Mouse (Mus musculus): ENCODE results near the gene Neurog1. TPM values are rescaled to one million over a fixed set of nuclear protein-coding genes. Genes with fewer than 3 reads are reported as not detected.
A peak's percentile ranks its signal among the peaks of the same experiment; 100 is the strongest.

The Neurog1 gene
- polyA plus RNA-seq, 1 experiment from 2014 or later, result 2.3 TPM

DNA sequence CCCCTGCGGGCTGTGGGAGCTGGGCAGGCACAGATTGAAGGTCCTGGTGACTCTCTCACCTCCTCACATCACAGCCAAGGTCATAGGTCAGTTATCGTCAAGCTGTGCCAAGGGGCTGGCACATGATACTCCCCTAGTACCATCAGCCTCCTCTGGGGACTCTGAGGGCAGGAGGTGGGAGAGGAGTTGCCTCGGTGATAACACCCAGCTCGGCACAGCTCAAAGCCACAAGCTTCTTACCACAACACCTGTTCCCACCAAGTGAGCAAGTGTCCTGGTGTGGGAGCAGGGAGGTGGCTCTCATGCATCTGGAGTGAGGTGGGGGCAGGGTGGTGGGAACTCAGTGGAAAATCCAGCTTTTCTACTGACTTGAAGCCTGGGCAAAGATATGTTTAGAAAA, 10.3 kb upstream of the Neurog1 start:
- Histone ChIP-seq H3K9me3 (replicated peaks; ENCODE audit: control insufficient read depth, low read length, poor library complexity, severe bottlenecking) (no peaks in the 10 kb centered on the region), H3K9ac (ENCODE audit: low read depth, low read length) (no peak overlapping the region), H3K4me3 (ENCODE audit: low read depth, low read length) (no peak overlapping the region), H3K4me1 (ENCODE audit: control insufficient read depth, insufficient read depth, low read length) (peaks cover 10% of the 10 kb centered on the region), H3K27me3 (ENCODE audit: control insufficient read depth, insufficient read depth, low read depth, low read length) (peaks cover 22% of the 10 kb centered on the region), H3K4me2 (ENCODE audit: low read length) (no peak overlapping the region), H3K36me3 (ENCODE audit: control insufficient read depth, insufficient read depth, low read length) (no peaks in the 10 kb centered on the region), H3K27ac (ENCODE audit: low read length) (no peak overlapping the region)
- 76% methylated on average over 4 of the region's 4 CpGs for WGBS
- no peak for ATAC-seq

GRCm38 (mm10) chr13:56260344-56260780, 8.4 kb upstream of the Neurog1 start:
- ATAC-seq, result no peak
- H3K27ac ChIP-seq (ENCODE audit: low read length), result no peak overlapping the region
- H3K9ac ChIP-seq (ENCODE audit: low read depth, low read length), result no peak overlapping the region
- H3K27me3 ChIP-seq (ENCODE audit: control insufficient read depth, insufficient read depth, low read depth, low read length), result peaks cover 39% of the 10 kb centered on the region
- no peak overlapping the region for H3K4me3 ChIP-seq (ENCODE audit: low read depth, low read length)
- H3K9me3 ChIP-seq (replicated peaks; ENCODE audit: control insufficient read depth, low read length, poor library complexity, severe bottlenecking), result no peaks in the 10 kb centered on the region
- WGBS, result 2% methylated on average over 17 of the region's 17 CpGs
- peaks cover 10% of the 10 kb centered on the region for H3K4me1 ChIP-seq (ENCODE audit: control insufficient read depth, insufficient read depth, low read length)
- H3K36me3 ChIP-seq (ENCODE audit: control insufficient read depth, insufficient read depth, low read length), result no peaks in the 10 kb centered on the region
- no peak overlapping the region for H3K4me2 ChIP-seq (ENCODE audit: low read length)

- Histone ChIP-seq H3K9ac (ENCODE audit: low read depth, low read length) (no peak overlapping the region), H3K36me3 (ENCODE audit: control insufficient read depth, insufficient read depth, low read length) (no peaks in the 10 kb centered on the region), H3K27ac (ENCODE audit: low read length) (no peak overlapping the region), H3K4me3 (ENCODE audit: low read depth, low read length) (no peak overlapping the region), H3K4me2 (ENCODE audit: low read length) (no peak overlapping the region), H3K27me3 (ENCODE audit: control insufficient read depth, insufficient read depth, low read depth, low read length) (peaks cover 44% of the 10 kb centered on the region), H3K9me3 (replicated peaks; ENCODE audit: control insufficient read depth, low read length, poor library complexity, severe bottlenecking) (no peaks in the 10 kb centered on the region), H3K4me1 (ENCODE audit: control insufficient read depth, insufficient read depth, low read length) (peaks cover 10% of the 10 kb centered on the region)
- ATAC-seq, result no peak
- 0% methylated on average over 5 of the region's 5 CpGs for WGBS
Observed at GRCm38 (mm10) chr13:56259926-56260250, 7.9 kb upstream of the Neurog1 start.

DNA sequence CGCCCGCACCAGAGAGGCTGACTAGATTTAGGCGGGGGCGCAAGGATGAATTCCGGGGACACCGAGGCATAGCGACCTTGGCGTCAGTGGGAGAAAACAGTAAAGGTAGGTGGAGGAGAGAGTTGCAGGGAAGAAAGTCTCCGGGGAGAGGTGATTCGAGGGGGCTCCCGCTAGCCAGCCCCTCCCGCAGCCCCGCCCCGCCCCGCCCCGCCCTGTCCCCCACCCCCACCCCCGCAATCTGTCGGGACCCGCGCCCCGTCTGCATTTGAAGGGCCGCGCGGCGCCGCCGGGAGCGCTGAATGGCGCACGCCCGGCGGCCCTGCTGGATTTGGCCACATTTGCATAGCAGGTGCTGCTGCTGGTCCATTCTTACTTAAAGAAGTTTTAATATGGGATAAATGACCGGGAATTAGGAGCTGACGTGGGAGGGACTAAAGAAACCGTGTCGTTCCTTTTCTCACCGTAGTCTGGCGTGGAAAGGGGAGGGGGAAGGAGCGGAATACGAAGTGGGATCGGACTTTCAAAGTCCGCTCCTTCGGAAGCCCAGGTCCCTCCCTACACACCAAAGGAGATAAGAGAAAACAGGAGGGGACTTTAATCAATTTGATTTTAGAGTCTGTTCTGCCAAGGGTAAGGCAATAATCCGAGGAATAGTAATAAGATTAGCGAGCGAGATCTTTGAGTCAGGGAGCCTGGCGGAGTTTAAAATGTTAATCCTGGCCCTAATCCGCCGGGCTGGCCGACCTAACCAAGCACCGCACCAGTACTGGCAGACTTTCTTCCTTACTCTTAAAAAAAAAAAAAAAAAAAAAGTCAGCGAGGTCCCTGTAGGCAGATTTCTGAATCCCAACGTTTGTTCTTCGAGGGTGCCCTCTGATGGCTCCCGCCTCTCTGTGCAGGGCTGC, 7.3 kb upstream of the Neurog1 start:
- H3K9me3 ChIP-seq (replicated peaks; ENCODE audit: control insufficient read depth, low read length, poor library complexity, severe bottlenecking), result no peaks in the 10 kb centered on the region
- H3K9ac ChIP-seq (ENCODE audit: low read depth, low read length), result 0 out of 2 replicates have a peak overlapping the region, but pooled peaks have one; percentile 27
- H3K27ac ChIP-seq (ENCODE audit: low read length), result no peak overlapping the region
- under 1% methylated on average over 45 of the region's 55 CpGs for WGBS
- peaks cover 50% of the 10 kb centered on the region for H3K27me3 ChIP-seq (ENCODE audit: control insufficient read depth, insufficient read depth, low read depth, low read length)
- H3K4me2 ChIP-seq (ENCODE audit: low read length), result peak overlapping the region; percentile 61
- peak overlapping the region; percentile 32 for H3K4me3 ChIP-seq (ENCODE audit: low read depth, low read length)
- H3K4me1 ChIP-seq (ENCODE audit: control insufficient read depth, insufficient read depth, low read length), result peaks cover 10% of the 10 kb centered on the region
- H3K36me3 ChIP-seq (ENCODE audit: control insufficient read depth, insufficient read depth, low read length), result no peaks in the 10 kb centered on the region
- ATAC-seq, result no peak

DNA sequence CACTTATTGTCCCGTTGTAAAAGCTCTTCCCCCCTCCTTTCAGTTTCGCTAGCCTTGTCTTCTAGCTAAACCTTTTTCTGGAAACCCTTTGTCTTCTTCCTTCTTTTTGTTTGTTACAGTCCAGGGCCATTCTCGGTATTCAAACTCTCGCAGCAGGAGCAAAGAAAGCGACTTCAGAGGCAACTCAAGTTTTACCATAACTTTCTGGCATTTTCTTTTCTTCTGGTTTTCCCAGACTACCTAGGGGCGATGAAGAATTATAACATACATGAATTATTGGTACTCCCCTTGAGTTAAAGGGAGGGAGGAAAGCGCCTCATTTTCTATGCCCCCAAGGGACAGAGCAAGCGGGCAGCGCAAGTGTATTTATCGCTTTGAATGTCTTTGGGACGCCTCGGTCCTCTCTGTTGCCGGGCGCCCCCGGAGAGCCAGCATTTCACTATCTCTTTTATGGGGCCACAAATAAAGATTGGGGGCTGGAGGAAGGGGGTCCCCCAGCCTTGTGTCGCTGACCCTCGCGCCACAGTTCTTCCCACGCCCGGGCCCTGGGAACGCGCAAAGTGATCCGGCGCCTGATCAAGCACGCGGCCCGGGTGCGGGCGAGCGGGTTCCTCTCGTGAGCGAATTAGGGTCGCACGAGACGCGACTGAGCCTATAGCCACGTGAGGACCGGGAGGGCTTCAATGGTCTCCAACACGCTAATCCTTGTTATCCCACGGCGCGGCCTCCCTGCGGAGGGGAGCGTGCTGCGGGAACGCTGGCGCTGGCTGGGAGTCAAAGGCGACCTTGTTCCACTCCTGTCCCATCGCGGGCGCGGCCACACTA, 6.4 kb upstream of the Neurog1 start:
- Histone ChIP-seq H3K4me3 (ENCODE audit: low read depth, low read length) (peak overlapping the region; percentile 32), H3K9ac (ENCODE audit: low read depth, low read length) (0 out of 2 replicates have a peak overlapping the region, but pooled peaks have one; percentile 27), H3K27ac (ENCODE audit: low read length) (no peak overlapping the region), H3K36me3 (ENCODE audit: control insufficient read depth, insufficient read depth, low read length) (no peaks in the 10 kb centered on the region), H3K9me3 (replicated peaks; ENCODE audit: control insufficient read depth, low read length, poor library complexity, severe bottlenecking) (no peaks in the 10 kb centered on the region), H3K4me1 (ENCODE audit: control insufficient read depth, insufficient read depth, low read length) (peaks cover 10% of the 10 kb centered on the region), H3K27me3 (ENCODE audit: control insufficient read depth, insufficient read depth, low read depth, low read length) (peaks cover 58% of the 10 kb centered on the region), H3K4me2 (ENCODE audit: low read length) (peak overlapping the region; percentile 61)
- under 1% methylated on average over 52 of the region's 52 CpGs for WGBS
- ATAC-seq, result no peak

- Histone ChIP-seq H3K4me1 (ENCODE audit: control insufficient read depth, insufficient read depth, low read length) (peaks cover 10% of the 10 kb centered on the region), H3K27ac (ENCODE audit: low read length) (no peak overlapping the region), H3K9me3 (replicated peaks; ENCODE audit: control insufficient read depth, low read length, poor library complexity, severe bottlenecking) (no peaks in the 10 kb centered on the region), H3K27me3 (ENCODE audit: control insufficient read depth, insufficient read depth, low read depth, low read length) (peaks cover 65% of the 10 kb centered on the region), H3K4me2 (ENCODE audit: low read length) (no peak overlapping the region), H3K9ac (ENCODE audit: low read depth, low read length) (no peak overlapping the region), H3K36me3 (ENCODE audit: control insufficient read depth, insufficient read depth, low read length) (no peaks in the 10 kb centered on the region), H3K4me3 (ENCODE audit: low read depth, low read length) (no peak overlapping the region)
- WGBS, result 7% methylated on average over 12 of the region's 12 CpGs
- no peak for ATAC-seq
Observed at GRCm38 (mm10) chr13:56257469-56258153, 5.6 kb upstream of the Neurog1 start.

DNA sequence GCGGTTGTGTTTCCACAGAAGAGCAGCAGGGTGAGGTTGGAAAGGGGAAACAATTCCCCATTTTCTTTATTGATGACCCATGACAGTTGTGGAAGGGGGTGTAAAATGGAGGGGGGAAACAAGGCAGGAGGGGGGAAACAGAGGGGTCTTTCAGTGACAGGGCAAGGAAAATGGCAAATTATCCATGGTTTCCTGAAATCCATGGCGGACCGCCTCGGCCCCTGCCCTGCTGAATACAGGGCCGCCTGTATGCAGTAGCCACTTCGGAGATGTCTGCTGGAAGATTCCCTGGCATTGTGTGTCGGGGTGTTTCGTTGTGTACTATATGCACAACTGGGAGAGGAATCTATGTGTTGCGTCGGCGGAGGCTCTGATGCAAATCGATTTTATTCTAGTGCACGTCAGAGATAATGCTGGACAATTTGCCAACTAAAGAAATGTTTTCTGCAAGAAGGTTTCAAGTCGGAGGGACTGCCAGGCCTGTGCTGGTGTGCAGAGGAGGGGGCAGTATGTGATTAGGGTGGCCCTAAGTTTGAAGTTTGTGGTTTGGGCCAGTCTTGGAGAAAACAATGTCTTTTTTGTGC, 4.8 kb upstream of the Neurog1 start:
- Histone ChIP-seq H3K27ac (ENCODE audit: low read length) (no peak overlapping the region), H3K36me3 (ENCODE audit: control insufficient read depth, insufficient read depth, low read length) (no peaks in the 10 kb centered on the region), H3K9ac (ENCODE audit: low read depth, low read length) (no peak overlapping the region), H3K4me3 (ENCODE audit: low read depth, low read length) (no peak overlapping the region), H3K27me3 (ENCODE audit: control insufficient read depth, insufficient read depth, low read depth, low read length) (peaks cover 64% of the 10 kb centered on the region), H3K4me1 (ENCODE audit: control insufficient read depth, insufficient read depth, low read length) (peaks cover 18% of the 10 kb centered on the region), H3K4me2 (ENCODE audit: low read length) (no peak overlapping the region), H3K9me3 (replicated peaks; ENCODE audit: control insufficient read depth, low read length, poor library complexity, severe bottlenecking) (no peaks in the 10 kb centered on the region)
- 9% methylated on average over 14 of the region's 14 CpGs for WGBS
- ATAC-seq, result no peak

DNA sequence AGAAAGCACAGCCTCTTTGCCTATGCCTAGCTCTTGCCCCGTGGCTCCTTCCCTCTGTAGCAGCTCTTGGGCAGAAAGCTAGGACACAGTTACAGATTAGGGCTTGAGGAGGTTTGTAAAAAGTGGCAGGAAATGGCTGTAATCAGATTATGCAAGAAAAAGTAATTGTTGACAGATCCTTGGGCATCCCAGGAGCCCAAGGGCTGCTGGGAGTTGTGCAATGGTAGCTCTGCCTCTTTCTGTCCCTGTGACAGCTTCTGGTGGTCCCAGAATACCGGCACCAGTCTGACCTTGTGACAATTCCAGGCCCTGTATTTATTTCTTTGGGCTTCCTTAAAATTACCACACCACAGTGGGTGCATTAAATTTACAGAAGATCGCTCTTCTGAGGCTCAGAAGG, 1.4 kb upstream of the Neurog1 start:
- Histone ChIP-seq H3K4me2 (ENCODE audit: low read length) (no peak overlapping the region), H3K4me3 (ENCODE audit: low read depth, low read length) (no peak overlapping the region), H3K27ac (ENCODE audit: low read length) (no peak overlapping the region), H3K9me3 (replicated peaks; ENCODE audit: control insufficient read depth, low read length, poor library complexity, severe bottlenecking) (no peaks in the 10 kb centered on the region), H3K36me3 (ENCODE audit: control insufficient read depth, insufficient read depth, low read length) (no peaks in the 10 kb centered on the region), H3K27me3 (ENCODE audit: control insufficient read depth, insufficient read depth, low read depth, low read length) (peaks cover 79% of the 10 kb centered on the region), H3K4me1 (ENCODE audit: control insufficient read depth, insufficient read depth, low read length) (peaks cover 11% of the 10 kb centered on the region; the same call in 1 of the 2 replicates), H3K9ac (ENCODE audit: low read depth, low read length) (no peak overlapping the region)
- WGBS, result 24% methylated on average over 3 of the region's 3 CpGs
- no peak for ATAC-seq

Measured in midbrain, embryonic 16.5 days (tissue).